Mouse (Mus musculus) gastrocnemius, postnatal 10 days (tissue): ENCODE measurements around the gene Gla. TPM values are rescaled to one million over a fixed set of nuclear protein-coding genes. Genes with fewer than 3 reads are reported as not detected.
A peak's percentile ranks its signal among the peaks of the same experiment; 100 is the strongest.
"Not testable (repeated sequence)": the region's sequence is repeated elsewhere in the genome, so short reads cannot be mapped to it uniquely, and the experiment has no call there.

Experiments
- DNase-seq: peaks from one replicate; pipeline ENCODE4 v3.0.0; 2021; ENCODE audit warnings: mixed read lengths
- total RNA-seq, 2 experiments: library from RNA; stranded (reverse); gene quantifications; 2 replicates each; pipeline ENCODE4 v1.2.3; 2021

Gene Gla
- total RNA-seq, 2 experiments from 2014 or later, result 2.0 to 2.5 TPM

DNA sequence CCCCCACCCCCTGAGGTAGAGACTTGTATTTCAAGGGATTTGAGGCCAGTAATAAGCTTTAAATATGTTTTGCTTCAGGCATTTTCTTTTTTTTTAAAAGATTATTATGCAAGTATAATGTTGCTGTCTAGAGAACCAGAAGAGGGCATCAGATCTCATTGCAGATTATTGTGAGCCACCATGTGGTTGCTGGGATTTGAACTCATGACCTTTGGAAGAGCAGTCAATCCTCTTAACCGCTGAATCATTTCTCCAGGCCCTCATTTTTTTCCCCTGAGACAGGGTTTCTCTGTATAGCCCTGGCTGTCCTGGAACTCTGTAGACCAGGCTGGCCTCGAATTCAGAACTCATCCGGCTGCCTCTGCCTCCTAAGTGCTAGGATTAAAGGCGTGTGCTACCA lies 12.7 kb downstream of the Gla start:
- DNase-seq, result no peak

DNA sequence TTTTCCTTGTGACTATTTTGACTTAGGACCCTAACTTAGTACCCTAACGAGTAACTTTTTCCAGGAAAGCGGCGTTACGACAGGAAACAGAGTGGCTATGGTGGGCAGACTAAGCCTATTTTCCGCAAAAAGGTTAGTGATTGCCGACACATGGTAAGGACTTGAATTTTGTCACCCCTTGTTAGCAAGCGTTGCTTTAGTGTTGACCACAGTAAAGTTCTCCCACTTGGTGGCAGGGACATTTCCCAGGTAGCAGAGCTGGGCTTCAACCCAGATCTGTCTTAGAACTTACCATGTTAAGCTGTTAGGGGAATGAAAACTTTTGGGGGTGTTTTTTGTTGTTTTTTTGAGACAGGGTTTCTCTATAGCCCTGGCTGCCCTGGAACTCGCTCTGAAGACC lies 14.5 kb downstream of the Gla start:
- no peak for DNase-seq

DNA sequence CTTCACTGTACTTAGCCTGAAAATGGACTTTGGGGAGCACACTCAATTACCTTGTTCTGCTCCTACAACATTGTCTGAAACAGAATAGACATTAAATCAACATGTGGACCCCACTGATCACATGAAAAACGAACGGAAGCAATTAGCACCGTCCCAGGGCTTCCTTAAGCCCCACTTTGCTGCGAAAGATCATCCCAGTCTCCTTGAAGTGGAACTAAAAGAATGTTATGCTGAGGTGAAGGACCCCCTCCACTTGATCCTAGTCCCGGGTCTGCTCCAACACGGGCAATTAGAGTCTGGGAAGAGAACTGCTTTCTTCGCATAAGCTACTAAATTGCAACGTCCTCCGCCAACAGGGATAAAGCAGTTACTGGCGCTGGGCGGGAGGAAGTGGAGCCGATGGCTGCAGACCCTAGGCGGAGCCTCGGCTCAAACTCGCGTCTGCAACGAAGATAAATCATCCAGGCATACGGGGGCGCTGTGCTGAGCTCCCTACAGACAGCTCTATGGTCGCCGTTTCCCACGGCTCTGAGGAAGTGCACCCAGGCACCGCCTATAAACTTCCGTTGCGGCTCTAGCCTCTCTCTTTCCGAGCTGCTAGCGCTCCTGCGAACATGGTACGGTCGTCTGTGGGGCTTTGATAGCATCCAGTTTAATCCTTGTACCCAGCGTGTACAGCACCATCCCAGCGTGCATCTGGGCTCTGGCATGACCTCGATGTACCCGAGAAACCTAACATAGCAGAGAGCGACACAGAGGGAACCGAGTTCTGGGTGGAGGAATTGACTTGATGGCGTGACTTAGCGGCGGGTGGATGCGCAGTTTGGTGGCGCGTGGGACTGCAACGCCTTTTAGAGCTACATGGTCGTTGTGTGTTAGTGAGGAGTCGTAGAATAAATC lies 15.6 kb downstream of the Gla start, which contains the start of gene Rpl36a:
TSS of gene Rpl36a (plus strand) at position 552 of the 900 bp plus-strand sequence.
- DNase-seq, result peak; percentile 80

DNA sequence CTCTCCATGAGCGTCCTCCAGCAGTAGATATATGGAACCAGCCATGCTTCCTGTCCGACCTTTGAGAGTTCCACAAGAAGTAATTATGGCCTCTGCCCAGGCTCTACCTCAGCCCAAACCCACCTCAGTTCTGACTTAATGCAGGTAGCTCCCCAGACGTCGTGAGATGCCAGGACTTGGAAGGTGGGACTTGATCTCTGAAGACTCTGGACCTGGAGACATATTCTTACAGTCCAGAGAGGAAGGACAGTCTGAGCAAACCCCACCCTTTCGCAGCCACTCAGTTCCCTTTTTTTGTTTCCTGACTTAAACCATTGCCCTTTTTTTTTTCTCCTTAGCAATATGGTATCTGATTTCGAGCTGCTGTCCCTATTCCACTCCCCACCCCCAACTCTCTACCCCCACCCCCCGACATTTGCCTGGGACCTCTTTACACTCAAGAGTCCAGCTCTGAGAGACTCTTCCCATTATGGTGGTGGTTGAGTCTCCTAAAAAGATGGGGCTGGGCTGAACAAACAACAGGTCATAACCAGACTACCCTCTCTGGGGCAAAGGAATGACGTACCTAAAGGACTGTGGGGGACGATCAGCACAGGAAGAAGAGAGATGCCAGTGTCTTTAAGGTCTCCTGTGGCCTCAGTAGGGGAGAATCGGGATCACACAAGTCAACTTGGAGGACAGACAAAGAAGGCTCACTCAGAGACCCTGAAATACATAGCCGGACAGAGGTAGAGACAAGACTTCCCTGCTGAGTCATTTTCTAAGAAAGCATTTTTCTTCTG lies 17.8 kb downstream of the Gla start, which contains the start of gene Btk:
TSS of gene Btk (minus strand) at position 683 of the 782 bp plus-strand sequence.
- DNase-seq, result no peak

DNA sequence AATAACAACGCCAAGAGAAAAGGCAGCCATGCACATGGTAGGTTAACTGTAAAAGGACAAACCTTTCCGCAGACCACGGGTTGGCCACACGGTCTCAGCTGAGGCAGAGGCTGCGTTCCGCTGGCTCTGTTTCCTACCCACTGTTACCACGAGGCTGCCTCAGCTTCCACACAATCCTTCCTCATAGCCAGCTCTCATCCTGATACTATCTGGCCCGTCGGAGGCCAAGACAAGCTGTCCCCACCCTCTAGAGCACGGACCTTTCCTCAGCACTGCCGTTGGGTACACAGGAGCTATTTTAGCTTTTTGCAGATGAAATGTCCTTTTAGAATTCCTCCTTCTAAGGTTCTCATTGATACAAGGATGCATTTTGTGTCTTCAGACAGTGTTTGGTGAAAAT lies 18.7 kb downstream of the Gla start:
- no peak for DNase-seq

DNA sequence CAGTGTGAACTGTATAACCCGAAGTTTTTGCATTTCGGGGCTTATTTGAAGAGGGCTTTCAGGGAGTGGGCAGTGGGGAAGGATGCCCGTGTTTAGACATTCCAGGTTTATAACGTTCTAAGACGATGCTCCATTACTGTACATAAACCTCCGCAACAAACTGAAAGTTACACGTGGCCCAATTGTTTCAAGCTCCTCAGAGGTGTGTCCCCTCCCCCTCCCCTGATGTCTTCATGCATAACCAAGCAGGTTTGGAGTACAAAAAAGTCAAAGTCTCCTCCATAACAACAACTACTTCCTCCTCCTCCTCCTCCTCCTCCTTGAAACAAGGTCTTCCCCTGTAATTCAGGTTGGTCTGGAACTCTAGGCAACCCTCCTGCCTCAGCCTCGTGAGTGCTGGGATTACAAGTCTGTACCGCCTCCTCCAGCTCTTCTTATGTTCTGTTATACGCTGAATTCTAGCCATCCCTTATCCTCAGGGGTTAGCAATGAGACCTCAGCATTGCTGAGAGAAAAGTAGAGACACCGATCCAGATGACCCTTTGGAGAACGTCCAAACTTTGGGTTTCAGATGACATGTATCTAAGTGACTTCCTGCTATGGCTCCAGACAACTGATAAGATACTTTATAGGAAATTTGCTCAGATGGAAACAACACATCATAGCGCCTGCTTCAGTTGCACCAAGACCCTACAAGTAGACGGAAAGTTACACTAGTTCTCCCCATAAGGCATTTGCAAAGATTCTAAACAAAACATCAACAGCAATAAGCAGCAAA lies 20.2 kb downstream of the Gla start:
- DNase-seq, result no peak

DNA sequence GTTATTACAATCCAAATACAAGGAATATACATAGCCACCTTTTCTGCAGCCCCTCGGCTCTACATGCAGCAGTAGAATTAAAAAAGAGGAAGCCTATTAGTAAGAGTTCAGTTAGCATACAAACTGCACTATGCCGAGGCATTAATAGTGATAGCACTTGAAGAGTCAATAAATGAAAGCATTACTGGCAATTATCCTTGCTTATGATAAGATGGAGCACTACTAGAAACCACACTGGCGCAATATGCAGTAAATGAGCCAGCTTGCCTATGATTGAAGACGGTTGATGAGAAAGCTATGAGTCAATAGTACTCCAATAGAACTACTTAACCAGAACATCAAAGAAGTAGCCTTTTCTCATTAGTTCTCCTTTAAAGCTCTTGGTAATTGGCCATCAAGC lies 23.0 kb downstream of the Gla start:
- DNase-seq, result no peak

DNA sequence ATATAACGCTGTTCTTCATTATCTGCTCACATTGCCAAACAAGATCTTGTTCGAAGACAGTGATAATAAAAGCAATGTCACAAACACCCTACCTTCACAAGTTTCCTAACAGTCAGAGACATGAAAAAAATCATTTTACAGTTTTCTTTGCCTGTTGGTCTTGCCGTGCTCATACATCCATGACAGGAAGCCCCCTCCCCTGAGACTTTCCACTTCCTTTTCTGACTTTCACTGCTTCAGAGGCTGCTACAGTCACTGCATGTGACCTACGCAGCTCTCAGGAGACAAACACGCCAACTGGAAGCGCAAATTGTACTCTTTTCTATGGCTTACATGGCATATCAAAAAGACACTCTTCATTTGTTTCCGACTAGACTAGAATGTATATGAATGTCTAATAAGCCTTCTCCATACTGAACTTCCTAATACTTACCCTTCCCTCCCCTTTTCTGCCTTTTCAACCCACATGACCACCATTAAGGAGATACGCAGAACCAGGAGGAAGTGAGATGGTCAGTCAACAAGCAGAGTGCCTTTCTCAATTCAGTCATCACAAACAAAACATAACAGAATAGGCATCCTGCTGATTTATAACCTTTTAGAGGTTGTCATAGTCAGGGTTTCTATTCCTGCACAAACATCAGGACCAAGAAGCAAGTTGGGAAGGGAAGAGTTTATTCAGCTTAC lies 34.2 kb downstream of the Gla start:
- no peak for DNase-seq

DNA sequence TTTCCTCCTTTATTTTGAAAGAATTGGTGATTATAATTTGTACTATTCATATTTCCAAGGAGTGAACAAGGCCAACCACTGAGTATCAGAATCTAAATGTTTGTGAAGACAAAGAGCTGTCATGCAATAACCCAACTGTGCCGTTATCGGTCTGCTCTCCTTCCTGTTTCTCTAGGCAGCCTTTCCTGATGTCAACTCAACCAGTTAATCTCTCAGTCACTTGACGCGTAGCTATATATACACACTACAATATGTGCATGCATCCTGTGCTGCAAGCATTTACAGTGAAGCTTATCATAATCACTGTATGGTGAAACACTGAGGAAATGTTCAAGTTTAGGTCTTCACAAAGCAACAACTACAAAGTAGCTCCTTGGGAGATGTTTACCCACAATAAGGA lies 36.6 kb downstream of the Gla start:
- DNase-seq, result no peak

DNA sequence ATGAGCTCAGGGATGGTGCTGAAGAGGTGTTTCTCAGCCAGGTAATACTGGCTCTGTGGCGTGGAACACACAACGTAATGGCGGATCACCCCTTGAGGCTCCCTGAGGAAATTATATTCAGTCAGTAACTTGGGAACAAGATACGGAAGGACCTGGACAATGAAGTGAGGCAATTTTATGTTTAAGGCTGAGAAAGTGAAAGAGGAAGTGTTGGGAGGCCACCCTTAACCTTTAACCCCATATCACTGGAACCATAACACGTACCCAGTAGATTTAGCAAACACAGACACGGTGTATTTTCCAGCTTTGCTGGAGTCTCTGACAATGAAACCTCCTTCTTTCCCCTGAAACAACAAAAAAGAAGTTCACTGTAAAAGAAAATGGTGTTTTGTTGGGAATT lies 46.5 kb downstream of the Gla start:
- no peak for DNase-seq

DNA sequence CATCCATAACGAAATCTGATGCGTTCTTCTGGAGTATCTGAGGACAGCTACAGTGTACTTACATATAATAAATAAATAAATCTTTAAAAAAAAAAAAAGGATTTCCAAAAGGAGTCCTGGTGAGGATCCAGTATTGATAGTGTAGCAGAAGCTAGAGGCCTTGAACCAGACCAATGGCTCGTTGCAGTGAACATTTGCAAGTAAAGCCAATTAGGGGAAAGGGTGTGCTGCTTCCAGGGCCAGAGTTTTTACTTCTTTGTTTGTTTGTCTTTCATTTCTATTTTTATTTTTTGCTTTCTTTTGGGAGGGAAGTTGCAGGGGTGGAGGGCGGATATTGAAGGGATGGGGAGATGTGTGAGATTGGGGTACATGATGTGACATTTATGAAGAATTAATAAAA lies 47.6 kb downstream of the Gla start:
- no peak for DNase-seq

DNA sequence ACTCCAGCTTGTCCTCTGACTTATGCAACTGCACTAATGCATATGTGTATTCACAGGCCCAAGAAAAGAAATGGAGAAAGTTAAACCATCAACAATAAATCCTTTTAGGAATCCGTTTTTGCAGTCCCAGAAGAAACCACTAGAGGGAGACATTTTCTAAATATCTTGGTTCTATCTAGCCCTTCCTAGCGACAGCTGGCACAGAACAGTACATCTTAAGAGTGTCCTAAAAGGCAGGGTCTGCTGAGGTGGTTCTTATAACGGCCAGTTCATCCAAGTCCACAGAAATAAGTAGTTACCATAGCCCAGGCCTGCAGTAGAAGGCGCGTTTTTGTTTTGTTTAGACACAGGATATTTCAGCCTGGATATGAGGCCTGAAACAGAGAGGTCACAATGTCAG lies 50.0 kb downstream of the Gla start:
- no peak for DNase-seq

DNA sequence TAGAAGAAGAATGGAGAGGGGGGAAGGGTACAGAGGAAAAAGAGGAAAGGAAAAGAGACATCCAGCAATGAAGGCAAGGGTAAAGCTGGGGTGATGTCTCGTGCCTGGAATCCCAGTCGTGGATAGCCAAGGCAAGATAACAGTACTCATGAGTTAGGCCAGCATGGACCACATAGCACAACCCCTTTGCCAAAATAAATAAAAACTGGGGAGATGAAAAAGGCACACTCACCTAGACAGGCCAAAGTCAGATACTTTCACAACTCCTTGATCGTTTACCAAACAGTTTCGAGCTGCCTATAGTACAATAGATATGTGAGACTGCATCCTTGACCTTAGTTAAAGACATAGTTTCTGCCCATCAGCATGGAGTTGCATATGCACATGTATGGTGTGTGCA lies 53.6 kb downstream of the Gla start:
- no peak for DNase-seq

DNA sequence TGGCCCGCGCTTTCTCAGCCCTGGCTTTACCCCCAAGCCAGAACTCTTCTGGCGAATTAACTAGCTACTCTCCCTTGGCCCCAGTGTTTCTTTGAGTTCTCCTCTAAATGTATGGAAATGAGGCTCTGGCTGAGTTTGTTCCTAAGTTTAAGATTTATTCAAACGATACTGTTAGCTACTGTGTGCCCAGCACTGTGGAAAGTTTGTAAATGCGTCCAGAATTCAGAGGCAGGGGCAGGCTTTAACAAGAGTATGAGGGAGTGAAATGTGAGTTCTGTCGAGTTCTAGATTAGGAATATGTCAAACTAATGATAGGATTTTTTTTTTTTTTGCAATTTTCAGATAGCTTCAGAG lies 59.0 kb downstream of the Gla start:
- DNase-seq, result no peak

DNA sequence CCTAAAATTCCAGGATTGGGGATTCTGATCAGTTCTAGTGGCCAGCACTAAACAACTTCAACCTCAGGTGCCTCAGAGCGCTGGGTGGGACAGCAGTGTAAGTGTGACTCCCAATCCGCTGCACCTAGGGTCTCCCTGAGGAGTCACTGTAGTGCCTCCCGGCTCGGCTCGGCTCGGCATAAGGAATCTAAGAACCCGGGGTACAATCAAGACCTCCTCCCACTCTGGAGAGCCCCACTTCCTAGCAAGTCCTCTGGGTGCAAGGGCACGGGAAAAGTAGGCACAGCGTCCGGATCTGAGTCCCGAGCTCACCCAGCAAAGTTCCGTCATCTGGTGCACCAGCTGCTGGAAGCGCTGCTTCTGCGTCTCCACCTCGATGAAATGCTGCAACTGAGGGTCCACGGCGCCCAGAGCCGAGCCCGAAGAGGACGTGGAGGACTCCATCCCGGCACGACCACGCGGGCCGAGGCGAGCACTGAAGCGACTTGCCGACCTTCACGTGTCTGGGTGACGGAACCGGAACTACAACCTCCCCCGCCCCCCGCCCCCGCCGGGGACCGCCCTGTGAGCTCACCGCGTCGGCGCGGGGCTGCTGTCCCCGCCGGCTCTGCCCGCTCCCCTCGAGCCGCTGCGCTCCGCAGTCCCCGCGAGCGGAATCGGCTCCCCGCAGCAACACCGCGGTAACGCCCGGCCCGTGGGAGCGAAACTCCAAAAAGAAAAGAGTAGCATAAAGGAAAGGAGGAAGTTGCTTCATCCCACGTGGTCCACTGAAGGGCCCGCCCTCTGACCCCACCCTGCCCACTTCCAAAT lies 59.6 kb downstream of the Gla start, which contains the start of gene Timm8a1:
TSS of gene Timm8a1 (minus strand) at position 721 of the 810 bp plus-strand sequence.
- DNase-seq, result peak; percentile 50

DNA sequence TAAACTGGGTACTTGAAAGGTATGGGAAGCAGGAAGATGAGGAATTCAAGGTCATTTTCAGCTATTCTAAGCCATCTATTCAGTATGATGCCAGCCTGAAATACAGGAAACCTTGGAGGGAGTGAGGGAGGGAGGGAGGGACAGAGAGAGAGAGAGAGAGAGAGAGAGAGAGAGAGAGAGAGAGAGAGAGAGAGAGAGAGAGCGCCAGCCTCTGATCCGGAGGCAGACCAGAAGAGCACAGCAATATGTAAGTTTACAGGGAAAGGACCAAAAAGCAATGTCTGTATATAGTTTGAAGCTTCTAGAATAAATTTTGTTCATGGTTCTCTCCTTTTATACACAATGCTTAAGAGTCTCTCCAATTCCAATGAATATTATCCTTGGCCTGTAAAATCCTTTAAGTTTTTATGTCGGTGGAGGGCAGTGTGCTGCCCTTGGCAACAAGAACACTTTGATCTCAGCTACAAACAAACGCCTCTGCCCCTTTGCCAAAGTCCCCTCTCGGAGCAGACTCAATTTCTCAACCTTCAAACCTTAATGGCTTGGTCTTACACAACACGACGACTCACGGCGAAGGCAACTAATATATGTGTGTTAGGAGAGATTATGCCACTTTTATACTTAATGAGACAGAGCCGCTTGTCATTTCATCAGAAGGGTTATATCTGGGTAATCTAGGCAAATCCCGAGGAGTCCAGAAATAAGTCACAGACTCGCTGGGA lies 60.4 kb downstream of the Gla start:
- no peak for DNase-seq

DNA sequence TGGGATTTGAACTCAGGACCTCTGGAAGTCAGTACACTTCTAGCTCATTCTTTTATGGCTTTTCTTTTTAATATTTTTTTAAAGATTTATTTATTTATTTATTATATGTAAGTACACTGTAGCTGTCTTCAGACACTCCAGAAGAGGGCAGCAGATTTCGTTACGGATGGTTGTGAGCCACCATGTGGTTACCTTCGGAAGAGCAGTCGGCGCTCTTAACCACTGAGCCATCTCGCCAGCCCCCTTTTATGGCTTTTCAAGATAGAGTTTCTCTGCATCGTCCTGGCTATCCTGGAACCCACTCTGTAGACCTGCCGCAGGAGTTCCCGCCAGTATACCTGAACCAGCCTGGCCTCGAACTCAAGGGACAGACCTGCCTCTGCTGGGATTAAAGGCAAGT lies 61.1 kb downstream of the Gla start:
- not testable (repeated sequence) for DNase-seq
